Mouse (Mus musculus): ENCODE data around the gene Zfp935. TPM values are rescaled to one million over a fixed set of nuclear protein-coding genes. Genes with fewer than 3 reads are reported as not detected.

The Zfp935 gene
- total RNA-seq (2023) = not detected

DNA sequence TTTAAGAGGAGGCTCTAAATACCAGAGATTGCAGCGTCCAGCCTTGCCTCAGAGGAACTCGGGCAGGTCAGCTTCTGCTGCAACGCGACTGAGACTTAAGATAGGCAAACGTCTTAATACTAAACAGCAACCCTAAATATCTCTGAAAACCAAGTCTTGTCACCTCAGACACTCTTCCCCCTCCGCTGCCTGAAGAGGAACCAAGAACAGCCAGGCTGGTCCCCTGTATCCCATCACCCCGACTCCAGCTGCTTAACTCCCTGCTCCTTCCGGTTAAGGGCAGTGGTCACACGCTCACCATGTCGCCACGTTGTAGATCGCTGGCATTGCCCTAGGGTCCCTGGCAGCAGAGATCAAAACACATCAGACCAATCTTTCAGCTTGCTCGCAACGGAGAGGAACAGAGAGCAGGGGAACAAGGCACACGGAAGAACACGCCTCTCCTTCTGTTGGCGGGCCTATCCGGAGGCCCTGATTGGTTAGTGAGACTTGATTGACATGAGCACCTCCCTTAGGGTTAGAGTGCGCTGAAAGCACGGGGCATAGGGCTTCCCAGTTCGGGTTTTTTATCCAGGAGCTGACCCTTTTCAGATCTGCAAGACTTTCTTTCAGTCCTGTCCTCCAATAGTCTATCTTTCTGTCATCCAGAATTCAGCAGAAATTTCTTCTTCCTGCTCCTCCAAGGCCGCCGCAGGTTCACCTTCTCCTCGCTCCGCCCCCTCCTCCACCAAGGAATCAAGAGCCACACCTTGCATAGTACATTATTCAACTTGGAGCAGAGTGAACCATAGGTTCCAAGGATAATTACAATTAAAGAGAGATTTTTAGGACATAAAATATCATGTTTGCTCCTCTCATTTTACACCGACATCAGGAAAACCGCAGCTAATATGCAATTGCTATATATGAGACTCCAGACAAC is at the start of gene Zfp935:
Gene Zfp935, minus strand, starts transcription at position 323 of the 922 bp plus-strand sequence.

GRCm38 (mm10) chr13:62571099-62571498 is 12.8 kb upstream of the Zfp935 start, which contains the start of gene Zfp934:
Gene Zfp934, minus strand, starts transcription at chr13:62571199.

GRCm38 (mm10) chr13:62466424-62467334 is 91.6 kb downstream of the Zfp935 start, which contains the start of gene Gm49359:
Gene Gm49359, minus strand, starts transcription at chr13:62466832.

Other genes starting within 250 kb of the Zfp935 start
- 1 to 10 TPM; 1.1 to 1.4 TPM for gene Gm3604, start 175.3 kb downstream of the Zfp935 start, total RNA-seq (2023)
- 10 to 100 TPM in 1 of 2 experiments, 1 to 10 TPM in 1; 9.0 to 10.3 TPM for gene Gm49359, start 91.7 kb downstream of the Zfp935 start, total RNA-seq (2023)
- 1 to 10 TPM; 5.0 to 6.1 TPM for gene Zfp934, start 12.7 kb upstream of the Zfp935 start, total RNA-seq (2023)
- gene 6720489N17Rik, start 65.7 kb upstream of the Zfp935 start, total RNA-seq (2023) = 1 to 10 TPM; 2.0 to 2.1 TPM
- gene Platr25, start 202.2 kb upstream of the Zfp935 start, total RNA-seq (2023) = 1 to 10 TPM; 8.0 to 8.3 TPM
- gene Gm5141, start 227.3 kb upstream of the Zfp935 start, total RNA-seq (2023) = 1 to 10 TPM; 1.1 to 2.1 TPM